Mouse (Mus musculus) cerebellum, adult 2 months (tissue): ENCODE measurements around the gene Ccdc34. TPM values are rescaled to one million over a fixed set of nuclear protein-coding genes. Genes with fewer than 3 reads are reported as not detected.

Source experiments
- DNase-seq, 2 experiments: peaks; one replicate each; pipeline ENCODE4 v3.0.0; 2021
- H3K27ac ChIP-seq: fragments of 200-500 bp; 2 replicates; pipeline ENCODE4 v1.5.1; 2012; ENCODE audit warnings: low read length, control low read depth, inconsistent platforms; ENCODE audit not compliant: insufficient read depth
- H3K27me3 ChIP-seq: fragments of 200-500 bp; 2 replicates; pipeline ENCODE4 v1.6.1; 2012; ENCODE audit warnings: inconsistent platforms, mild to moderate bottlenecking, low read length, moderate library complexity; ENCODE audit not compliant: control insufficient read depth, insufficient read depth
- H3K4me1 ChIP-seq: fragments of 200-500 bp; 2 replicates; pipeline ENCODE4 v1.6.1; 2011; ENCODE audit warnings: low read length; ENCODE audit not compliant: control insufficient read depth, insufficient read depth
- H3K4me3 ChIP-seq: fragments of 200-500 bp; replicated peaks from 2 replicates; pipeline ENCODE3; 2011; ENCODE audit warnings: mild to moderate bottlenecking, low read depth, low read length, control low read depth; ENCODE audit not compliant: insufficient read depth
- CTCF ChIP-seq: fragments of 200-500 bp; IDR thresholded peaks from 2 replicates; pipeline ENCODE4 v1.5.1; 2011; ENCODE audit warnings: low read depth, mild to moderate bottlenecking, control low read depth, low read length, moderate library complexity, borderline replicate concordance; ENCODE audit not compliant: insufficient read depth
- POLR2A ChIP-seq: fragments of 200-500 bp; IDR thresholded peaks from 2 replicates; pipeline ENCODE4 v1.6.1; 2011; ENCODE audit warnings: low read length, control low read depth, borderline replicate concordance; ENCODE audit not compliant: insufficient read depth
- whole genome bisulfite sequencing: fragments of 180-500 bp; shearing (Covaris S2); methylation state at CpG from one replicate; pipeline ENCODE4 v1.1.7; 2018; 5-methylcytosine and 5-hydroxymethylcytosine counted together
- polyA plus RNA-seq: library from polyadenylated mRNA; depleted of rRNA; stranded (reverse); fragments of >200 nt; gene quantifications from 2 replicates; pipeline ENCODE4 v1.2.3, GENCODE M21; 2012

The Ccdc34 gene
- polyA plus RNA-seq, 1 experiment = 12.0 TPM

- peak; percentile 60 to 69 for DNase-seq
- Histone ChIP-seq H3K4me1 (peaks cover 18% of the 10 kb centered on the region), H3K27ac (peak overlapping the region; percentile 35), H3K4me3 (no peak overlapping the region), H3K27me3 (no peaks in the 10 kb centered on the region)
- 23% methylated on average over 10 of the region's 10 CpGs for WGBS
- TF ChIP-seq CTCF (no peak), POLR2A (no peak)
Observed at GRCm38 (mm10) chr2:110179669-110180315, 162.2 kb downstream of the Ccdc34 start.

DNA sequence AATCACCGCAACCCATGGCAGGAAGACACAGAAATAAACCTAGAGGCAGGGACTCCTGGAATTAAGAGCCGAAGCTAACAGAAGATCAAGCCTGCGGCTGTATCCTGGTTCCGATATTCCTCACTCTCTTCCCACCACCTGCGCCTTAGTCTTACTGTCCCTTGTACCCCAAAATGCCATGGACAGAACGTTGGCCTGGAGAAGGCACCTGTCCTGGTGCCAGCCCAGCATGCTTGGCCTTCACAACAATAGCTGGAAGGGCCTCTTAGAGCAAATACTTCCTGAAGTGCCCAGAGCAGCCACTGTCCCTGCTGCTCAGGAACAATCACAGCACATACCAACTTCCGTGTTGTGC is 162.7 kb downstream of the Ccdc34 start:
- Histone ChIP-seq H3K4me1 (peaks cover 18% of the 10 kb centered on the region), H3K27me3 (no peaks in the 10 kb centered on the region), H3K27ac (peak overlapping the region; percentile 35)

DNA sequence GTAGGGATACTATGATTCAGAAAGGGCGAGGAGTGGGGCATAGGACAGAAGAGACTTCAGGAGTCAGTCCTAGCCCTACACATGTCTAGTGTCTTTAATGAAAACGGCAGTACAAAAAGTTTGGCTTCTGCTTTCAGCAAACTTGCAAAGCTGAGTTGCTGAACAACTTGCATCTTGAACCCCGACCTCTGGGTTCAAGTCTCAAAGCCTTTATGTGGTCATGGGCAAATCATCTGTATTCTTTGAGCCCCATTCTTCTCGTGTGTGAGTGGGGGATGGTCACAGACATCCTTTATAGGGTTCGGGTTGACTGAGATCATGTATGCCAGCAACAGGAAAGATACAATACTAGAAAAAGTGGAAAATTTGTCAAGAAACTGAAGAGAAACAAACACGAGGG is 164.0 kb downstream of the Ccdc34 start:
- Histone ChIP-seq H3K27ac (no peak overlapping the region), H3K27me3 (no peaks in the 10 kb centered on the region), H3K4me3 (no peak overlapping the region), H3K4me1 (peaks cover 18% of the 10 kb centered on the region)
- DNase-seq = no peak
- TF ChIP-seq CTCF (no peak), POLR2A (no peak)
- 86% methylated on average over 6 of the region's 6 CpGs for WGBS

More for the DNA sequence above, 162.7 kb downstream of the Ccdc34 start:
- no peak for TF ChIP-seq CTCF
- DNase-seq = peak in 1 of 2 experiments; percentile 70
- no peak overlapping the region for H3K4me3 ChIP-seq
- 16% methylated on average over 7 of the region's 7 CpGs for WGBS

- Histone ChIP-seq H3K4me1 (peaks cover 18% of the 10 kb centered on the region), H3K27ac (no peak overlapping the region), H3K4me3 (no peak overlapping the region), H3K27me3 (no peaks in the 10 kb centered on the region)
- DNase-seq = peak; percentile 21 to 23
- 61% methylated on average over 6 of the region's 6 CpGs for WGBS
- TF ChIP-seq POLR2A (no peak), CTCF (no peak)
Observed at GRCm38 (mm10) chr2:110182248-110182647, 164.6 kb downstream of the Ccdc34 start.

DNA sequence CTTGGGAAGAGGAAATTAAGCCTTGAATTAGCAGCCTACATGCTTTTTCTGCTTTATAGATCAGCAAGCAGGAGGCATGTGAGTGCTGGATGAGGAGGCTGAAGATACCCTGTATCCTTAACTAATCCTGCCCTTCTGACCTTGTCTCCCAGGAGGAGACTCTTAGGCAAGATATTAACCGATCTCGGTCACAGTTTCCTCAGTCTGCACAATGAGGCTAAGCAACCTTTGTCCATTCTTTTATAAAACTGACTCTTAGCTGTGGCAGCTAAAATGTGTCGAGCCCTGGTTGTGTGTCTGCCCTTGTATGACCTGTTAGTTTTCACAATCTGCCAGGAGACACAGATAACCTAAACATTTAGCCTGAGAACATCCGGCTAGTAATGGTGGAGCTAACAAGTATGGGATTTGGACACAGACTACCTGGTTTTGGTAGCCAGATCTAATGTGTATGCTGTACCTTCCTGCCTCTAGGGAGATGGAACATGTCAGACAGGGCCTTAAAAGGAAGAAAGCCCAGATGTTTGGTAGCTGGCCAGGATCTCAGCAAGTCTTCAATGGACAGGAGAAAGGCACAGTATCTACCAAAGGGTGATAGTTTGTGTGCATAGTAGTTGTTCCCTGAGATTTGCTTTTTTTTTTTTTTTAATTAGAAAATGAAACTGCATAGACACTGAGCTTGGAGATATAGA is 165.3 kb downstream of the Ccdc34 start:
- no peak overlapping the region for H3K27ac ChIP-seq
- no peak for DNase-seq
- WGBS = 88% methylated on average over 4 of the region's 4 CpGs
- no peak for TF ChIP-seq CTCF
- TF ChIP-seq POLR2A = no peak
- no peak overlapping the region for H3K4me3 ChIP-seq
- peaks cover 15% of the 10 kb centered on the region for H3K4me1 ChIP-seq
- no peaks in the 10 kb centered on the region for H3K27me3 ChIP-seq

DNA sequence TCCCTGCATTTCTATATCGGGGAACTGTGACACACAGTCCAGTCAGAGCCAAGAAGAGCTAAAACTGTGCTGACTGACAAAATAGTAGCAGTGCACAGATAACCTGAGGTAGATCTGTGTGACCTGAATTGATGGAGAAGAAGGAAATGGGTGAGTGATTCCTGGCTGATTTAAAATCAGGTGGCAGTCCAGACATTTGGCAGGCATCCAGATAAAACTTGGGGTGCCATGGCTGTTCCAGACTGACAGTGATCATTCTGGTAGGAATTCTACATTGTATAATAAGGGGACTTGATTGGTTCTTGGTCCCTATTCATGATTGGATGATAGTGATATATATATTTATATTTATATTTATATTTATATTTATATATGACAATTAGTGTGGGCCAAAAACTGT is 166.5 kb downstream of the Ccdc34 start:
- H3K4me3 ChIP-seq = no peak overlapping the region
- WGBS = 34% methylated on average over 1 of the region's 1 CpGs
- H3K4me1 ChIP-seq = peaks cover 13% of the 10 kb centered on the region
- DNase-seq = peak; percentile 18 to 43
- no peaks in the 10 kb centered on the region for H3K27me3 ChIP-seq
- no peak for TF ChIP-seq CTCF
- TF ChIP-seq POLR2A = no peak
- no peak overlapping the region for H3K27ac ChIP-seq

DNA sequence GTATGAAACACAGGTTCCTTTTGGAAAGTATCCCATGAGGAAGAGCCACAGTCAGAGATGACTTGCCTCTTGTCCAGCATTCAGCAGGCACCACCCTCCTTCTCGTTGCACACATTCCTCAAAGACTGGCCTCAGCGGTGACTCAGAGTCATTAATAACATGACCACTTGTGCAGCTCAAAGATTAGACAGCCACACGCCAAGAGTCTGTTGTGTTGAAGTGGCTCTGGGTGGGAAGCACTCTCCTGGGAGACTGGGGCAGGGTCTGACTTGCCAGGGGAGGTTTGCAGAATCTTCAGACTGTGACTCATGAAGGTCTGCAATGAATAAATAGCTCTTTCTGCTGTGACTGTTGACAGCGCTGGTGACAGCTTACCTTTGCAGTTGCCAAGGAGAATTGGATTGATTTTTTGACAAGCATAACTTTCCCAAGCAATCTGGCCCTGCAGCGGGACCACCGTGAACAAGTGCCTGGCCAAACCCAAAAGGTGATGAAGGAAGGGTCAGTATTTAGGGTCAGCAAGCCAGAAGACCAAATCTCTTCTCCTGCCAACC is 168.9 kb downstream of the Ccdc34 start:
- Histone ChIP-seq H3K4me3 (no peak overlapping the region), H3K4me1 (no peaks in the 10 kb centered on the region), H3K27me3 (no peaks in the 10 kb centered on the region), H3K27ac (no peak overlapping the region)
- TF ChIP-seq CTCF = no peak
- TF ChIP-seq POLR2A = no peak
- no peak for DNase-seq
- 34% methylated on average over 6 of the region's 6 CpGs for WGBS
